Mouse (Mus musculus) right cerebral cortex, adult 2 months (tissue): ENCODE measurements at regions not wholly inside any gene's neighbourhood (a gene's known extent, or its start where the extent isn't known, plus 50 kb on each side); places are given as distances from the start of the nearest gene placed in this dataset.

Experiments used
- DNase-seq, 2 experiments: peaks; one replicate each; pipeline ENCODE4 v3.0.0; 2021 to 2022; ENCODE audit warnings: low spot score in 2 of 2

- DNase-seq: peak; percentile 8 to 11
Measured at GRCm38 (mm10) chr2:133614672-133615071, 62.7 kb downstream of the Bmp2 start.

- no peak for DNase-seq
Measured at GRCm38 (mm10) chr2:133615299-133615698, 63.3 kb downstream of the Bmp2 start.

- DNase-seq: no peak
Measured at GRCm38 (mm10) chr2:133617317-133617835, 65.4 kb downstream of the Bmp2 start.

- no peak for DNase-seq
Measured at GRCm38 (mm10) chr2:133622523-133622922, 70.6 kb downstream of the Bmp2 start.

GRCm38 (mm10) chr2:133625542-133625941, 73.6 kb downstream of the Bmp2 start:
- peak in 1 of 2 experiments; percentile 7 for DNase-seq

- DNase-seq: no peak
Measured at GRCm38 (mm10) chr2:133628874-133629273, 76.9 kb downstream of the Bmp2 start.

GRCm38 (mm10) chr2:133635434-133635833, 83.5 kb downstream of the Bmp2 start:
- no peak for DNase-seq

GRCm38 (mm10) chr2:133649874-133650481, 98.0 kb downstream of the Bmp2 start:
- DNase-seq: no peak

GRCm38 (mm10) chr2:133666331-133667054, 114.5 kb downstream of the Bmp2 start:
- DNase-seq: no peak

GRCm38 (mm10) chr2:133667055-133667395, 115.1 kb downstream of the Bmp2 start:
- no peak for DNase-seq

GRCm38 (mm10) chr2:133669821-133670220, 117.9 kb downstream of the Bmp2 start:
- no peak for DNase-seq

- no peak for DNase-seq
Measured at GRCm38 (mm10) chr2:133671528-133671927, 119.6 kb downstream of the Bmp2 start.

- DNase-seq: no peak
Measured at GRCm38 (mm10) chr2:133684367-133684766, 132.4 kb downstream of the Bmp2 start.

GRCm38 (mm10) chr2:133688121-133688787, 136.3 kb downstream of the Bmp2 start:
- DNase-seq: no peak

- no peak for DNase-seq
Measured at GRCm38 (mm10) chr2:133688788-133689155, 136.8 kb downstream of the Bmp2 start.

GRCm38 (mm10) chr2:133708735-133709584, 157.0 kb downstream of the Bmp2 start:
- DNase-seq: no peak

- DNase-seq: no peak
Measured at GRCm38 (mm10) chr2:133716243-133716642, 164.3 kb downstream of the Bmp2 start.

GRCm38 (mm10) chr2:133717076-133717475, 165.1 kb downstream of the Bmp2 start:
- no peak for DNase-seq

GRCm38 (mm10) chr2:133724310-133724709, 172.4 kb downstream of the Bmp2 start:
- peak; percentile 30 to 63 for DNase-seq

- DNase-seq: no peak
Measured at GRCm38 (mm10) chr2:133724757-133725156, 172.8 kb downstream of the Bmp2 start.

GRCm38 (mm10) chr2:133734469-133735225, 182.7 kb downstream of the Bmp2 start:
- no peak for DNase-seq
